Mouse (Mus musculus) C2C12 (cell line): Measurements from ENCODE around the gene Sec14l1. TPM values are rescaled to one million over a fixed set of nuclear protein-coding genes. Genes with fewer than 3 reads are reported as not detected.
"Not testable (repeated sequence)": the region's sequence is repeated elsewhere in the genome, so short reads cannot be mapped to it uniquely, and the experiment has no call there.

Experiments
- H3K27me3 ChIP-seq: one replicate; pipeline ENCODE4 v1.6.1; 2011; ENCODE audit not compliant: control insufficient read depth, insufficient read depth, insufficient read length
- H3K36me3 ChIP-seq: one replicate; pipeline ENCODE4 v1.6.1; 2011; ENCODE audit not compliant: control insufficient read depth, insufficient read depth
- H3K4me3 ChIP-seq: one replicate; pipeline ENCODE4 v1.5.1; 2011; ENCODE audit warnings: mild to moderate bottlenecking, control low read depth; ENCODE audit not compliant: poor library complexity, insufficient read depth, severe bottlenecking
- H3K79me2 ChIP-seq: one replicate; pipeline ENCODE4 v1.6.1; 2011; ENCODE audit not compliant: control insufficient read depth, insufficient read depth
- H3K79me3 ChIP-seq: one replicate; pipeline ENCODE4 v1.6.1; 2011; ENCODE audit warnings: low read depth, control low read depth
- H3ac ChIP-seq: one replicate; pipeline ENCODE3; 2011; ENCODE audit warnings: low read depth; ENCODE audit not compliant: control insufficient read depth, insufficient read length
- CEBPB ChIP-seq: IDR thresholded peaks from one replicate; pipeline ENCODE4 v1.6.1; 2011; ENCODE audit warnings: low read depth, mild to moderate bottlenecking, control low read depth, moderate library complexity
- CTCF ChIP-seq: IDR thresholded peaks from one replicate; pipeline ENCODE4 v1.5.1; 2011; ENCODE audit not compliant: control insufficient read depth, insufficient read depth, insufficient read length
- FOSL1 ChIP-seq: IDR thresholded peaks from one replicate; pipeline ENCODE4 v1.8.0; 2011; ENCODE audit warnings: mild to moderate bottlenecking, low read length; ENCODE audit not compliant: poor library complexity, insufficient read depth, severe bottlenecking
- MAX ChIP-seq: IDR thresholded peaks from one replicate; pipeline ENCODE4 v1.6.1; 2011; ENCODE audit warnings: mild to moderate bottlenecking, control low read depth
- MYOD1 ChIP-seq: IDR thresholded peaks from one replicate; pipeline ENCODE4 v1.6.1; 2011; ENCODE audit warnings: low read depth; ENCODE audit not compliant: control insufficient read depth, insufficient read length
- MYOG ChIP-seq: IDR thresholded peaks from one replicate; pipeline ENCODE4 v1.6.1; 2011; ENCODE audit not compliant: control insufficient read depth, insufficient read length; ENCODE audit errors: extremely low read depth
- USF1 ChIP-seq: IDR thresholded peaks from one replicate; pipeline ENCODE4 v1.6.1; 2011; ENCODE audit warnings: low read depth, mild to moderate bottlenecking, control low read depth, moderate library complexity
- long read RNA-seq, 2 experiments: library from polyadenylated mRNA; unstranded; transcript quantifications; one replicate each; pipeline ENCODE4 v2.0.0; 2019 to 2020
- polyA plus RNA-seq: library from polyadenylated mRNA; unstranded; fragments of >200 nt; fragmentation: generic; extraction: Trizol; gene quantifications from one replicate; pipeline ENCODE4 v1.2.1, GENCODE M21; 2012; ENCODE audit warnings: missing spikeins

Gene Sec14l1
- polyA plus RNA-seq, result 41.9 TPM
- long read RNA-seq, experiment 1, full-length matches to known transcripts, result 26 of 51 reads
- long read RNA-seq, experiment 1, partial matches to known transcripts, result 6 of 51 reads
- long read RNA-seq, experiment 1, other reads (novel, unspliced or antisense), result 19 of 51 reads
- long read RNA-seq, experiment 2, full-length matches to known transcripts, result 515 of 558 reads
- long read RNA-seq, experiment 2, partial matches to known transcripts, result 25 of 558 reads
- long read RNA-seq, experiment 2, other reads (novel, unspliced or antisense), result 18 of 558 reads

DNA sequence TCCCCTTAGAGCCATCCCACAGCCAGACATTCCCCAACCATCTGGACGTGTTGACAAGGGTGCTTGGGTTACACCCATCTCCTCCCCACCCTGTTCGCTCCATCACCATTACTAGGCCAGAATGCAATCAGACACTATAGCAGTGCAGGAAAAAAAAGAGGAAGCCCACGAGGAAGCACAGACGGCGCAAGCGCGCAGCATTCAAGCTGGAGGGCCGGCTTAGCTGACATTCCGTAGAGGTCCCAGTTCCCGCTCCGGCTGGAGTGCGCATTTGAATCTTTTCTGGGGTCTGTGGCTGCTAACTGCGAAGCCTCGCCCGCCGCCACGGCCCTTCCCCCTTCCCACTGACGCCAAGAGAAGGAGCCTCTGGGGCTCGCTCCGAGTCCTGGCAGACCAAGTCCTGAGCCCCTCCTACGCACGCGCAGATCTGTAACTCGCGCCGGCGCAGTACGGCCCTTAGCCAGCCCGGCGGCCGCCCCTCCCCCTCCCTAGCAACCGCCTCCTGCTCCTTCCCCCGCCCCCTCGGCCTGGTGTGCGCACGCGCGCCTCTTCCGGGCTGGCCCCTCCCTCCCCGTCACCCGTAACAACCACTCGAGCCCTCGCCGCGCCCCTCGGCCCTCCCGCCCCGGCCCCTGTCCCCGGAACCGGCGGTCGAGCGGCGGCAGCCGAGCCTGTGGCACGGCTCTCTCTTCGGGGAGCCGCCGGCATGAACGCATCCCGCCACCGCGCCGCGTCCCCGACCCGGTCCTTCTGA is at the start of gene Sec14l1:
Sec14l1 (plus strand) TSS at position 577 of the 754 bp plus-strand sequence.
- Histone ChIP-seq H3K36me3 (peaks cover 6% of the 10 kb centered on the region), H3ac (peak within 1 kb of the TSS; percentile 80), H3K79me3 (peaks cover 16% of the 10 kb centered on the region), H3K79me2 (peaks cover 46% of the 10 kb centered on the region), H3K27me3 (no peaks in the 10 kb centered on the region), H3K4me3 (peak within 1 kb of the TSS; percentile 64)
- TF ChIP-seq MYOG (no peak), CEBPB (no peak), CTCF (no peak), FOSL1 (no peak), MAX (no peak)

DNA sequence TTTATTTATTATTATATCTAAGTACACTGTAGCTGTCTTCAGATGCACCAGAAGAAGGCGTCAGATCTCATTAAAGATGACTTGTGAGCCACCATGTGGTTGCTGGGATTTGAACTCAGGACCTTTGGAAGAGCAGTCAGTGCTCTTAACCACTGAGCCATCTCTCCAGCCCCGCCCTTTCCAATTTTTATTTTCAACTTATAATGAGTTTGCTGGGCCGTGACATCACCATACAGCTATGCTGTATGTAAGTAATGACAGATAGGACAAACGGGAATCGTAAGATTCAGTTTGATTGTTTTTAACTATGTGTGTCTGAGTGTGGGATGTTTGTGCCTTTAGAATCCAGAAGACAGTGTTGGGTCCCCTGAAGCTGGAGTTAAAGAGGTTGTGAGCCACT is 49.4 kb upstream of the Sec14l1 start:
- H3ac ChIP-seq, H3K79me2 ChIP-seq, H3K4me3 ChIP-seq, H3K36me3 ChIP-seq, H3K79me3 ChIP-seq, H3K27me3 ChIP-seq: not testable (repeated sequence)

DNA sequence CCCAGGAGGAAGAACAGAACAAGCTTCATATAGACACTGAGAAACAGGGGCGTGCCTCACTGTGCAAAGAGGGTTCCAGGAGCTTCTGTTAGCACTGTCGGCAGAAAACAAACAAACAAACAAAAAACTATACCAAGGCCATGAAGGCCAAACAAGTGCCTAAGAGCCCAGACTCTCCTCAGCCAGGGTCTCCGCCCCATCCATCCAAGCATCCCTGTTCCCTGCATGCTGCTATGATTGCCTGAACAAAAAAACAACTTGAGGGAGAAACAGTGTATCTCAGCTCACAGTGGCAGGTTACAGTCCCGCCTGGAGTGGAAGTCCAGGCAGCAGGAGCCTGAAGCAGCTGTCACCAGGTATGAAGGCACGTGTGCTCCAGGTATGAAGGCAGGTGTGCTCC is 48.2 kb upstream of the Sec14l1 start:
- Histone ChIP-seq H3K36me3 (no peaks in the 10 kb centered on the region), H3K4me3 (no peak overlapping the region), H3K27me3 (no peaks in the 10 kb centered on the region), H3ac (no peak overlapping the region), H3K79me2 (no peaks in the 10 kb centered on the region), H3K79me3 (no peaks in the 10 kb centered on the region)
- TF ChIP-seq USF1 (no peak), CTCF (no peak), FOSL1 (no peak), MYOG (no peak), MYOD1 (no peak), CEBPB (no peak), MAX (no peak)

DNA sequence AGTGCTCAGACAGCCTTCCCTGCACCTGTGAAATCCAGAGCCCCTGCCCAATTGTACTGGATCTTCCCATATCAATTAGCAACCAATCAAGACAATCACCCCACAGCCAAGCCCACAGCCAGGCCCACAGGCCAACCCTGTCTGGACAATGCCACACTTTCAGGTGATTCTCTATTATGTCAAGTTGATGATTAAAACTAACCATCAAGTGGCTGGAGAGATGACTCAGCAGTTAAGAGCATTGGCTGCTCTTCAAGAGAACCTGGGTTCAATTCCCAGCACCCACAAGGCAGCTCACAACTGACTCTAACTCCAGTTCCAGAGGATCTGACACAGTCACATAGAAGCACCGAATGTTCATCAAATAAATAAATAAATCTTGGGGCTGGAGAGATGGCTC is 46.6 kb upstream of the Sec14l1 start:
- H3K27me3 ChIP-seq, result no peaks in the 10 kb centered on the region
- TF ChIP-seq FOSL1 (no peak), MAX (no peak), MYOD1 (no peak), USF1 (no peak), MYOG (no peak), CTCF (no peak), CEBPB (no peak)
- H3ac ChIP-seq, result no peak overlapping the region
- no peaks in the 10 kb centered on the region for H3K79me3 ChIP-seq
- H3K4me3 ChIP-seq, result no peak overlapping the region
- no peaks in the 10 kb centered on the region for H3K36me3 ChIP-seq
- H3K79me2 ChIP-seq, result no peaks in the 10 kb centered on the region

DNA sequence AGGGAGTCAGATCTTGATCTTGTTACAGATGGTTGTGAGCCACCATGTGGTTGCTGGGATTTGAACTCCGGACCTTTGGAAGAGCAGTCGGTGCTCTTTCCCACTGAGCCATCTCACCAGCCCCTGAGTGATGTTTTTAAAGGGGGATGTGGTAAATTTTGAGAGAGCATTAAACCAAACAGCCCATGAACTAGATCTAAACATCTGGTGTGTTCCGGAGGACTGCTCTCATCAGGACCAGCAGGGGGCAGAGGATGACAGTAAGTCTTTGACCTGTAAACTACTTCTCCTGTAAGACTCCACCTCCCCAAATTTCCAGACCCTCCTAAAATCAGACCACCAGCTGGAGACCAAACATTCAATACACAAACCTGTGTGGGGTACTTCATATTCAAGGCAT is 45.9 kb upstream of the Sec14l1 start:
- H3ac ChIP-seq, result no peak overlapping the region
- no peaks in the 10 kb centered on the region for H3K79me2 ChIP-seq
- TF ChIP-seq FOSL1 (no peak), CEBPB (no peak), MYOG (no peak), MAX (no peak), MYOD1 (no peak), USF1 (no peak)
- no peak overlapping the region for H3K4me3 ChIP-seq
- H3K27me3 ChIP-seq, result no peaks in the 10 kb centered on the region
- H3K36me3 ChIP-seq, result no peaks in the 10 kb centered on the region
- no peaks in the 10 kb centered on the region for H3K79me3 ChIP-seq

DNA sequence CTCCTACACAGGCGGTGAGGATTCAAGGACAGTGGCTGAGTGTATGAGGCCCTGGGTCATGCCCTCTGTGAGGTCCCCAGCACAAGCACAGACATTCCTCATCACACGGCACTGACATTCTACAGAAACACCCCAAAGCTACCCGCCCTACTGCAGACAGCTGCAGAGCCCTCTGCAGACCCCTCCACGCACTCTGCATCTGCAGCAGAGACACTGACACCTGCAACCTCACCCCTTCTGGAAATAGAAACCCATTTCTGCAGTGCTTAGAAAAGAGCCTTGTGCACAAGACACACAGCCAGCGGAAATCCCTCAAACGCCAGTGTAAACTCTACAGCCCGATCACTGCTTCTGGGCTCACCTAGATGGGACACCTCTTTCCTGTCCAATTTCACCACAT is 44.3 kb upstream of the Sec14l1 start:
- H3K79me3 ChIP-seq, result no peaks in the 10 kb centered on the region
- no peak overlapping the region for H3K4me3 ChIP-seq
- TF ChIP-seq CEBPB, result no peak
- no peaks in the 10 kb centered on the region for H3K27me3 ChIP-seq
- H3K79me2 ChIP-seq, result no peaks in the 10 kb centered on the region
- no peak overlapping the region for H3ac ChIP-seq
- no peaks in the 10 kb centered on the region for H3K36me3 ChIP-seq
